Mouse (Mus musculus) small intestine, adult 2 months (tissue): ENCODE results near the gene Sipa1.

Experiments
- CTCF ChIP-seq: fragments of 200-500 bp; IDR thresholded peaks from 2 replicates; pipeline ENCODE4 v1.5.1; 2012; ENCODE audit warnings: low read depth, mild to moderate bottlenecking, control low read depth, inconsistent platforms, low read length, moderate library complexity, mixed read lengths; ENCODE audit not compliant: insufficient replicate concordance, insufficient read length; ENCODE audit errors: extremely low read depth
- POLR2A ChIP-seq: fragments of 200-500 bp; IDR thresholded peaks from 2 replicates; pipeline ENCODE4 v1.6.1; 2012; ENCODE audit warnings: low read depth, mild to moderate bottlenecking, control low read depth, inconsistent platforms, low read length, moderate library complexity

- TF ChIP-seq CTCF (no peak), POLR2A (no peak)
These were observed 57.3 kb downstream of the Sipa1 start for GRCm38 (mm10) chr19:5606196-5606595.
